Mouse (Mus musculus): ENCODE data around the gene Add3.

GRCm38 (mm10) chr19:53273781-53274428, 133.7 kb downstream of the Add3 start:
- TF ChIP-seq POLR2A (IDR thresholded peaks at IDR 0.05; ENCODE audit: insufficient read depth, low read depth, low read length): no peak
- no peak for TF ChIP-seq CTCF (IDR thresholded peaks at IDR 0.05; ENCODE audit: insufficient read depth, low read depth, low read length)

All from olfactory bulb, adult 2 months (tissue).